Mouse (Mus musculus): Measurements from ENCODE around the gene Sprr3.

DNA sequence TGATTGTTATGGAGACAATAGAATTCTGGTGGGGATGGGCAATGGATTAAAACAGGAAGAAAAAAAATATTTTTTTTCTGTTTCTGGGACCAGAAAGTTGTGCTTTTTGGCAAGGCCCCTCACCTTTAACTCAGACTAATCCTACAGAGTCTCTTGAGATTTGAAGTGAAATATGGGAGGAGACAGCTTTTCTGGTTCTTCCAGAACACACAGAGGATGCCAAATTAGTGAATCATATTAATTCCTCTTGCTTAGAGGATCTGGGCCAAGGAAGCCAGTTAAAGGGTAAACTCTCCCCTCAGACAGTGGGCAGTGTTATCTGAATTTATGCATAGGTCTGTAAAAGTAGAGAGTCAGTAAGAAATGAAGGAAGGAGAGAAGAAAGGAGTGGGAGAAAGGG lies 8.9 kb upstream of the Sprr3 start:
- TF ChIP-seq POLR2A (IDR thresholded peaks at IDR 0.05; ENCODE audit: borderline replicate concordance, insufficient read depth, low read length), result no peak
- TF ChIP-seq CTCF (IDR thresholded peaks at IDR 0.05; ENCODE audit: borderline replicate concordance, insufficient read depth, low read depth, low read length), result no peak

All from cerebellum, adult 2 months (tissue).